Mouse (Mus musculus) forebrain, embryonic 15.5 days (tissue): ENCODE results near the gene Rps6ka6. TPM values are rescaled to one million over a fixed set of nuclear protein-coding genes. Genes with fewer than 3 reads are reported as not detected.

Source experiments
- ATAC-seq: fragments of 200-750 bp; cut with Nextera tagmentation; replicated peaks from 2 replicates; pipeline ENCODE4 v1.8.0; 2017; ENCODE audit warnings: mild to moderate bottlenecking, moderate TSS enrichment, moderate library complexity
- H3K27ac ChIP-seq: fragments of 300-500 bp; sonication (generic); replicated peaks from 2 replicates; pipeline ENCODE4 v1.5.1; 2015; ENCODE audit warnings: mild to moderate bottlenecking, inconsistent platforms
- H3K27me3 ChIP-seq: fragments of 300-500 bp; sonication (generic); 2 replicates; pipeline ENCODE4 v1.6.1; 2015; ENCODE audit warnings: inconsistent platforms
- H3K36me3 ChIP-seq: fragments of 300-500 bp; sonication (generic); 2 replicates; pipeline ENCODE4 v1.6.1; 2015; ENCODE audit warnings: mild to moderate bottlenecking, inconsistent platforms
- H3K4me1 ChIP-seq: fragments of 300-500 bp; sonication (generic); 2 replicates; pipeline ENCODE4 v1.6.1; 2015; ENCODE audit warnings: inconsistent platforms
- H3K4me2 ChIP-seq: fragments of 300-500 bp; sonication (generic); replicated peaks from 2 replicates; pipeline ENCODE4 v1.6.1; 2015; ENCODE audit warnings: mild to moderate bottlenecking, inconsistent platforms
- H3K4me3 ChIP-seq: fragments of 300-500 bp; sonication (generic); 2 replicates; pipeline ENCODE4 v1.5.1; 2015; ENCODE audit warnings: mild to moderate bottlenecking, inconsistent platforms
- H3K9ac ChIP-seq: fragments of 300-500 bp; sonication (generic); replicated peaks from 2 replicates; pipeline ENCODE4 v1.6.1; 2015; ENCODE audit warnings: mild to moderate bottlenecking, inconsistent platforms
- H3K9me3 ChIP-seq: fragments of 300-500 bp; sonication (generic); 2 replicates; pipeline ENCODE4 v1.6.1; 2016; ENCODE audit warnings: inconsistent platforms
- WGBS: fragments of 180-500 bp; shearing (Covaris S2); methylation state at CpG from one replicate; pipeline ENCODE4 v1.1.7; 2015; ENCODE audit warnings: mixed read lengths; 5-methylcytosine and 5-hydroxymethylcytosine counted together
- polyA plus RNA-seq: library from polyadenylated mRNA; unstranded; fragments of >200 nt; fragmentation: Nextera tagmentation; extraction: Ambion mirVana; gene quantifications from 2 replicates; pipeline ENCODE4 v1.2.1, GENCODE M21; 2015

Gene Rps6ka6
- polyA plus RNA-seq, 1 experiment from 2014 or later: 31.6 TPM

GRCm38 (mm10) chrX:111374177-111374576 is 163.6 kb downstream of the Rps6ka6 start:
- Histone ChIP-seq H3K4me3 (no peak overlapping the region), H3K36me3 (no peaks in the 10 kb centered on the region), H3K9me3 (no peaks in the 10 kb centered on the region), H3K27ac (no peak overlapping the region), H3K4me1 (no peaks in the 10 kb centered on the region), H3K9ac (no peak overlapping the region), H3K4me2 (no peak overlapping the region), H3K27me3 (no peaks in the 10 kb centered on the region)
- no peak for ATAC-seq
- WGBS: 33% methylated on average over 1 of the region's 1 CpGs

Other genes starting within 250 kb of the Rps6ka6 start
- gene Hdx, start 159.1 kb upstream of the Rps6ka6 start, polyA plus RNA-seq: 1.6 and 1.7 TPM in 2 replicates